Mouse (Mus musculus): ENCODE measurements around the gene Ackr4.
A peak's percentile ranks its signal among the peaks of the same experiment; 100 is the strongest.

GRCm38 (mm10) chr9:104062430-104063243 is 64.1 kb downstream of the Ackr4 start, which contains the start of gene Uba5:
- TF ChIP-seq POLR2A (IDR thresholded peaks at IDR 0.05; ENCODE audit: insufficient read length, low read depth): peak; percentile 72
- TF ChIP-seq E2F4 (IDR thresholded peaks at IDR 0.05; ENCODE audit: insufficient read depth): no peak
- TF ChIP-seq USF1 (IDR thresholded peaks at IDR 0.05; ENCODE audit: low read depth): no peak
- TF ChIP-seq POLR2AphosphoS2 (IDR thresholded peaks at IDR 0.05; ENCODE audit: insufficient read length, low read depth): peak; percentile 63
- no peak for TF ChIP-seq MAX (IDR thresholded peaks at IDR 0.05; ENCODE audit: low read depth)
- no peak for TF ChIP-seq CEBPB (IDR thresholded peaks at IDR 0.05; ENCODE audit: insufficient read depth, poor library complexity, severe bottlenecking)
- TF ChIP-seq MYOG (IDR thresholded peaks at IDR 0.05; ENCODE audit: control insufficient read depth in 1 of 3, insufficient read depth in 1 of 3, insufficient read length in 2 of 3, low read depth in 2 of 3): no peak
- TF ChIP-seq TCF12 (IDR thresholded peaks at IDR 0.05; ENCODE audit: insufficient read depth, poor library complexity, severe bottlenecking): no peak
- no peak for TF ChIP-seq REST (IDR thresholded peaks at IDR 0.05; ENCODE audit: insufficient read depth, insufficient read length)
- TF ChIP-seq MYOD1 (IDR thresholded peaks at IDR 0.05; ENCODE audit: control insufficient read depth in 1 of 3, insufficient read length in 2 of 3, low read depth in 2 of 3): no peak
- TF ChIP-seq TCF3 (IDR thresholded peaks at IDR 0.05; ENCODE audit: insufficient read length, low read depth): no peak

Data from myocyte (in vitro differentiated cells).